Mouse (Mus musculus) erythroblast, embryonic 14.5 days (primary cell): ENCODE measurements at regions not wholly inside any gene's neighbourhood (a gene's known extent, or its start where the extent isn't known, plus 50 kb on each side); places are given as distances from the start of the nearest gene placed in this dataset.

Experiments
- GATA1 ChIP-seq: IDR thresholded peaks from 2 replicates; pipeline ENCODE4 v1.6.1; 2012; ENCODE audit warnings: low read length, inconsistent platforms, mixed read lengths
- TAL1 ChIP-seq: IDR thresholded peaks from 3 replicates; pipeline ENCODE4 v1.6.1; 2012; ENCODE audit warnings: low read length, inconsistent platforms, mixed read lengths

- TF ChIP-seq GATA1 (no peak), TAL1 (no peak)
Measured at GRCm38 (mm10) chr12:29280861-29281630, 247.1 kb upstream of the Myt1l start.
